Mouse (Mus musculus) ovary, adult 10 weeks (tissue): Measurements from ENCODE around the gene Grin3a. TPM values are rescaled to one million over a fixed set of nuclear protein-coding genes. Genes with fewer than 3 reads are reported as not detected.

Experiments used
- polyA plus RNA-seq: library from polyadenylated mRNA; stranded (reverse); fragments of 350-450 nt; fragmentation: Illumina TruSeq; extraction: RNeasy Lipid Tissue Mini Kit (QIAGEN cat#74804); gene quantifications from one replicate; pipeline ENCODE4 v1.2.3, GENCODE M21; 2014

The Grin3a gene
- polyA plus RNA-seq = 0.66 TPM

DNA sequence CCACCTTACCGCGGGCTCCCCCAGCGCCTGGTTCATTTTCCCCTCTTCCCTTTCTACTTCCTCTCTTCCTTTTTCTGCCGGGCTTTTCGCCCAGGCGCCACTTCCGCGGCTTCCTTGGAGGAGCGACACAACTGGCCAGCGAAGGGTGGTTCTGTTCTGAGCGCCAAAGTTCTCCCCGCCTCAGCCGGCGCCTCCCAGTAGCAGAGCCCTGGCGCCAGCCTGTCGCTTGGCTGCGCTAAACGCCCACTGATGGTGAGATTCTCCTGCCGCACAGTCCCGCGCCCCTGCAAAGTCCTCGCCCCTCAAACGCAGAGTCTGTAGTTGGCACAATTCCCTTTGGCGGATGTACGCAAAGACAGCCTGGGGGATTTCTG, at the start of gene Grin3a:
Grin3a (minus strand) TSS at position 133 of the 374 bp plus-strand sequence.

DNA sequence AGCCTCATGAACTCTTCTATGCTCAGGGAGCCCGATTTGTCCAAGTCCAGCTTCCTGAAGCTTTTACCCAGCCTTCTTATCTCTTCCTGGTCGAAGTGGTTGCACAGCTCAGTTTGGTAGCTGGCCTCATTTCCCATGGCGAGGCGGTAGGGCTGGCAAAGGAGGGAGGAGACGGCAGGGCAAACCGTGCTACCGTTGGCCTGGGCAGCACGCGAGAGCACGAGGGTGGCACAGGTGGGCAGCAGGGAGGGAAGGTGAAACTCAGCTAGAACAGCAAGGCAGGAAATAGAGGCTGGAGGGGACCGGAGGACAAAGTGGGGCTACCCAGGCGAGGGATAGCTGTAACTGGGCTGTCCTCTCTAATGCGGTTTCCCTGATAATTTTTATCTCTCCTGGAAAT, 163.7 kb downstream of the Grin3a start, which contains the start of gene Ppp3r2:
Ppp3r2 (minus strand) TSS at position 213 of the 400 bp plus-strand sequence.

DNA sequence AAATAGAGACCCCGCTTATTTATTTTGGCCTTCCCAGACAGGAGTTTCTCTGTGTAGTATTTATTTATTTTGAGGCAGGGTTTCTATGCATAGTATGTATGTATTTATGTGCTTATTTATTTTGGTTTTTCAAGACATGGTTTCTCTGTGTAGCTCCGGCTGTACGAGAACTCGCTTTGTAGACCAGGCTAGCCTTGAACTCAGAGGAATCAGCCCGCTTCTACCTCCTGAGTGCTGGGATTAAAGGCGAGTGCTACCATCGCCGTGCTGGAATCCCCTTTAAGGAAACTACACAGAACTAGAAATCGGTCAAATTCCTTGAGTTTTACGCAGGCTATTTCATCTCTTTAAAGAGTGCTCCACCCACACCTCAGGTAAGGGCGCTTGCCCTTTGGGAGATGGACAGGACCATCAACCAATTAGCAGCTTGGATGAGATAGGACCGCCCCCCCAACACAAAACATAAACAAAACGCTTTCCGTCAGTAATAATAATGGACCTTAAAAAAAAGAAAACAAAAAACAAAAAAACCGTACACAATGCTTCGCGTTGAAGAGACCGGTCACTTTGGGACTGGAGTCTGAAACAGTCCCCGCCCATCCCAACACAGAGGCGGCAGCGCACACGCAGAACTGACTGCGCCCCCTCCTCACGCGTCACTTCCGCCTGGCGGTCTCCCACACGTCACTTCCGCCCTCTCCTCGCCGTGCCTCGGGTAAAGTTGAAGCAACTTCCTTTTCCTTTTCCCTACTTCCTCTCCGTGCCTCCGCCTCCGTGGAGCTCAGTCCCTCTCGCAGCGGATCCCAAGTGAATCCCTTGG, 214.0 kb downstream of the Grin3a start, which contains the start of gene Rnf20:
Rnf20 (plus strand) TSS at position 688 of the 820 bp plus-strand sequence.

Other genes with a start within 250 kb of the Grin3a start
- 1.3 TPM for gene Tmem246, start 247.9 kb downstream of the Grin3a start, polyA plus RNA-seq
- 76.1 TPM for gene Rnf20, start 213.7 kb downstream of the Grin3a start, polyA plus RNA-seq
- gene Ppp3r2, start 163.7 kb downstream of the Grin3a start, polyA plus RNA-seq = not detected